Mouse (Mus musculus) cortical plate, adult 2 months (tissue): Measurements from ENCODE around the gene Map3k5.

Experiments used
- CTCF ChIP-seq: fragments of 200-500 bp; IDR thresholded peaks from 2 replicates; pipeline ENCODE4 v1.5.1; 2011; ENCODE audit warnings: mild to moderate bottlenecking, control low read depth, low read length; ENCODE audit not compliant: insufficient read depth; ENCODE audit errors: extremely low read depth
- POLR2A ChIP-seq: fragments of 200-500 bp; IDR thresholded peaks from 2 replicates; pipeline ENCODE4 v1.6.1; 2011; ENCODE audit warnings: mild to moderate bottlenecking, low read length, control low read depth; ENCODE audit not compliant: insufficient read depth; ENCODE audit errors: extremely low read depth

- TF ChIP-seq CTCF (no peak), POLR2A (no peak)
These were observed 14.1 kb downstream of the Map3k5 start for GRCm38 (mm10) chr10:19948381-19948780.
